Mouse (Mus musculus) B cell, adult 2 months (primary cell): Measurements from ENCODE around the gene Pcbd2.

Experiments used
- DNase-seq, 2 experiments: peaks; one replicate each; pipeline ENCODE4 v3.0.0; 2022

Pcbd2 gene

DNA sequence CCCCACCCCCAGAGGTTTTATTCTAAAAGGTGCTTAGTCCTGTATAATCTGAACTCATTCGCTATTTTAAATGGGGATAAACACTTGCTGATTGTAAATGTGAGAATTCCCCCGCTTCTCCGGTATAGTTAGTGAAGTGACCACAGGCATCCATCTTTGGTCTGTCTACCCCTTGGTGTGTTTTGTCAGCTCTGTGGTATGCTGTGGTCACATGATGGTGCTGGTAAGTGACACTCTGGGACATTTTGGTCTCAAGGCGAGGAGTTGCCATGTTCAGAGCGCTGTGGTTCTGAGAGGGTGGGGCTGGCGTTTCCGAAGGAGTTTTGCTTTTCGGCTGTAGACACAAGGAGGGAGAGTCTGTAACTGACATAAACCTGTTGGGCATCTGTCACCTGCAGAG is 10.7 kb downstream of the Pcbd2 start:
- DNase-seq: no peak

DNA sequence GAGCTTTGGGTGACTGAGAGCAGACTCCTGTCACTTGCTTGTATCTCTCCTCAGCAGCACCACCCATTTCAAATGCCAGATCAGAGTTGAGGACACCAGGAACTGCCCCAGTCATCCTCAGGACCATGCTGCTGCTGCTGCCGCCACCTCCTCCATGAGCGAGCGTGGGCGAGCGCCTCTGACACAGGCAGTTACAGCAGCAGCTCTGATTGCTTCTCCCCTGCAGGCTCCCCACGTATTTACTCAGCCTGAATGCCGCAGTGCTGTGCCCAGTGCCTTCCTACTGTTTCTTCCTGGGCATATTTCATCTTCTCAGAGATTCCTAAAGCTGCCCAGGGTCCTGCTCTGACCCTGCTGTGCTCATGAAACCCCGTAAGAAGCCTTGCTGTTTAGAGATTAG is 15.1 kb downstream of the Pcbd2 start:
- no peak for DNase-seq

DNA sequence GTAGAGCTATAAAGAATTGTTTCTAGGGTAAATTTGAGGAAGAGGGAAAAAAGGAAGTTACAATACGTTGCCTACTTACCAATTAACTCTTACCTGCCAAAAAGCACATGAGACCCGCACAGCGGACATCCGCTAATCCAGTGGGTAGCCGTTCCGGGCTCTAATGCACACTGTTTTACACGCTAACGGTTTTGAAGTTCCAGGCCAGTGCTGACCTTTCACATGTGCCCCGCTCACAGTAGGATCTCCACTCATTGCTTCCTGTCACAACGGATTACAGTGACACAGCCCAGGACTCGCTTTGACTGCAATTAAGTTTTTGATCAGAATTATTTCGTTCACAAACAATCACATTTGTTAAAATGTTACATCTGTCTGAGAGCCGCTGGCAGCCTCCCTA is 27.2 kb downstream of the Pcbd2 start:
- DNase-seq: no peak

DNA sequence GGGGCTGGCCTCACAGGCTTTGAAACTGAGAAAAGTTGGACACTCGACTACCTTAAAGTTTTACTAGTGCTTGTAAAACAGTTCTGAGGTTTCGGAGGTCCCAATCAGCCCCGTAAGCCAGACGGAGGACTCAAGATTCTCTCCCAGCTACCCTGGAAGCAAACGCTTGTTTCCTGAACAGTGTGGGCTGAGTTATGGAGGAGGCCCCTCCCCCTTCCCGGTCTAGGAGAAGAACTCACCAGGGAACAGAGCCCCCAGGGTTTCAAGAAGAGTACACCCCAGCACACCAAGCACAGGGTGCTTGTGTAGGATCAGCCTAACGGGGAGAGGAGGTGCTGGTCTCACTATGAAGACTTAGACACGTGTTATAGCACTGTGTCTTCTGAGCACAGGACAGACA is 29.6 kb downstream of the Pcbd2 start:
- no peak for DNase-seq

DNA sequence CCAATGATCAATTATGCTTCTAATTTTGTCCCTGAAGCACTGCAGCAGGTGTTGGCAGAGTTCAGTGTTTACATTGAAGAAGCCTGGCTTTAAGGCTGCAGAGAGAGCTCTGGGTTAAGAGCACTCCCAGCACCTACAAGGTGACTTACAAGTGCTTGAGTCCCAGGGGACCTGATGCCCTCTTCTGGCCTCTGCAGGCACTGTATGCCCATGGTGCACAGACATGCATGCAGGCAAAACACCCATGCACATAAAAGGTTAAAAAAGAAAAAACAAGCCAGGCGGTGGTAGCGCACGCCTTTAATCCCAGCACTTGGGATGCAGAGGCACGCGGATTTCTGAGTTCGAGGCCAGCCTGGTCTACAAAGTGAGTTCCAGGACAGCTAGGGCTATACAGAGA is 30.5 kb downstream of the Pcbd2 start:
- peak; percentile 39 to 45 for DNase-seq

DNA sequence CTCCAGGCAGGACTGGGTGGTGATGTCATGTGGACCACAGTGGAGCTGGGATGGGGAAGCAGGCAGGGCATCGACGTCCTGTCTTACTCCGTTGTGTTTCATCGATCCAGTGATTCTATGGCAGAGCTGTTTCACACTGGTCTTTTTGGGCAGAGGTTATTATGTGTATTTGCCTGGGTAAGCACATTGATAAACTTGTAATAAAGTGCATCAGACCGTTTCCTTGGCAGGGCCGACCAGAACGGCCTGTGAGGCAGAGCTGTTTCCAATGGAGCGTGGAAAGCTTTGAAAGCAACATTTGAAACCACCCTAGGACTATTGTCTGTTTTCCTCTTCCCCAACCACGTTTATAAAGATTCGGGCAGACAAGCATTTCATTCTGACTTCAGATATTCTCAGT is 33.4 kb downstream of the Pcbd2 start:
- DNase-seq: no peak

DNA sequence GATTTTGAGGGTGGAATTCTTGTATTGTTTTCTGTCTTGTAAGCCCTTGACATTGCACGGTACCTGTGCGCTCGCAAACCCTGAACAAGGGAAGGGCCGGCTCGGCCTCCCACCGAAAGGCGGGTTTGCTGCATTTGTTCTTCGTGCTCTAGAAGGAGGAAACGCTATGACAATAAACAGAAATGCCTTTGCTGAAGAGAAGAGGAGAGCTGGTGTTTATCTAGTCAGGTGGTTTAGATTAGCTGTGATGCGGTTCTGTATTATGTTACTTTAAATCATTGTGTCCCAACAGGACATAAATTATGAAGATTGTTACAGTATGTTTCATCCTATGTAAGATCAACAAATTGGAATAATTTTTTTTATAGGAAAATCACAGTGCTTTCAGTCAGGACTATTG is 34.3 kb downstream of the Pcbd2 start:
- DNase-seq: no peak

DNA sequence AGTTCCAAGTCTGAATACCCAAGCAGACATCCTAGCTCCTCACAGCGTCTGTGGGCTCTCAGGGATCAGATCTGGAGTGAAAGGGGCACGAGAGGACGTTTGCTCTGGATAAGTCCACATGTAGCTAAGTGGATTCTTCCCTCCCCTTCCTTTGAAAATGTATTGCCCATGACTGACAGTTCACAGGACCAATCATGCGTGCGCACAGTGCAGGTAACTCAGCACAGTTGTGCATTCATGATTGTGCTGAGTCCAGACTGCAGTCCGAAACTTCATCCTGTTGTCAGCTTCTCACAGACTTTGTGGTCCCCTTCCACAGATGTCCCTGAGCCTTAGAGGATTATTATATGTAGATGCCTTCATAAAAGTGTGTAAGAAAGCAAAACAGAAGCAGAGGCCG is 47.2 kb downstream of the Pcbd2 start:
- no peak for DNase-seq

DNA sequence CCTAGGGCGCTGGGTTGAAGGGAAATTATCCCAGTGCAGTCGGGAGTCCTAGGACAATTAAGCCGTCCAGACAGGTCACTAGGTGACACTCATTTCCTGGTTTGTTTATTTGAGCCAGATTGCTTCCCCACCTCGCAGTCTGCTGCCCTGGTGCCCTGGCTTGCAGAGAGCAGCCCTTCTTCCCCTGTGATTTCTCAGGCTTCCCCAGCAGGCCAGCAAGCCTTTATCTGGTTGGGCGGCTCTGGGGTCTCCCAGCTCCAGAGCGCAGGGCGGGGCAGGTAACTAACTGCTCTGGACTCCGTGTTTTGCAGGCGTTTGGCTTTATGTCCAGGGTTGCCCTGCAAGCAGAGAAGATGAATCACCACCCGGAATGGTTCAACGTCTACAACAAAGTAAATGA is 47.9 kb downstream of the Pcbd2 start:
- no peak for DNase-seq

DNA sequence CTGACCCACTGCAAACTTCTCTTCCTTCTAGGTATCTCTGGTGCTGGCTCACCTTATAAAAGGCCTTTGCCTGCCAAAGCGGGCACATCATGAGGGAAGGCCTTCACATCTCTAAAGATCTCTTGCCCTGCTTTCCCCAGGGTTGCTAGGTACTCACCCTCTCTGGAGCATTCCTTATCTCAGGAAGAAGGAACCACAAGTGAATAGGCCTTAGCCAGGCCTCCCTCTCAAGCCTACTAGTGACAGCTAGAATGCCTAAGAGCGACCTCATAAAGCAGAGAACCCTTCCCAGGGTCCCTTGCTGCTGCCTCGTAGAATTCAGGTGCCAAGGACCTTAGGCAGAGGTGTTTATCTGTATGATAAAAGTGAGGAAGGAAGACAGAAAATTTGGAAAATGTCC is 57.1 kb downstream of the Pcbd2 start, which contains the start of gene Catsper3:
Gene Catsper3, plus strand, starts transcription at position 301 of the 400 bp plus-strand sequence.
- DNase-seq: no peak

DNA sequence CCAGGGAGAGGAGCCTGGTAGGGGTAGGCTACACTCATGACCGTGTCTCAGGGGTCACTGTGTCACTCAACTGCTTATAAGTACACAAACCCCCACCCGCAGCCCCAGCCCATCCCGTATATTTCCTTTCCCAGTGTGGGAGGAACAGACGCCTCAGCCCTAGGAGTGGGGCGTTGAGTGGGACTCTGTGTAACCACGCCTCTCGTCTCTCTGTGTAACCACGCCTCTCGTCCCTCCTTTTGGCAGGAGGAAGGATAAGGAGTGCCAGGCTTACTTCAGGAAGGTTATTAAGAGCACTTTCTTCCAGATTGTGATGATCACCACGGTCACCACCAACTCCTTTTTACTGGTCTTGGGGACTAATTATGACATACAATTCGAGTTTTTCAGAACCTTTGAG is 59.0 kb downstream of the Pcbd2 start:
- DNase-seq: no peak

DNA sequence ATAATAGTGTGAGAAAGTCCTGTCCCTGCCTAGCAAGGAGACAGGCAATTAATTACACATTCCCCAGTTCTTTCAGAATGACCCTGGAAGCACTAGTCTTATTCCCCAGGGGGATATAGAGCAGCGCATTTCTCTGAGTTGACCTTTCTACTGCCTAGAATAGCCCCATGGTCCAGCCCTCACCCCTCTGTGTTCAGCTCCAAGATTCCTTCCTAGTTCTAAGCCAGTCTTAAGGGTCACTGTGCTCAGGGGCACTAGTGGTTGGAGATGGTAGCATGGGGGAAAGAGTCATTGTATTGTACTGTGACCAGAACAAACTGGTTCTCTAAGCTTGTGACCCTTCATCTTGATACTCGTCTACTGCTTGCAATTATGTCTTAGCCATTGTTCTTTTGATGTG is 74.1 kb downstream of the Pcbd2 start:
- no peak for DNase-seq

DNA sequence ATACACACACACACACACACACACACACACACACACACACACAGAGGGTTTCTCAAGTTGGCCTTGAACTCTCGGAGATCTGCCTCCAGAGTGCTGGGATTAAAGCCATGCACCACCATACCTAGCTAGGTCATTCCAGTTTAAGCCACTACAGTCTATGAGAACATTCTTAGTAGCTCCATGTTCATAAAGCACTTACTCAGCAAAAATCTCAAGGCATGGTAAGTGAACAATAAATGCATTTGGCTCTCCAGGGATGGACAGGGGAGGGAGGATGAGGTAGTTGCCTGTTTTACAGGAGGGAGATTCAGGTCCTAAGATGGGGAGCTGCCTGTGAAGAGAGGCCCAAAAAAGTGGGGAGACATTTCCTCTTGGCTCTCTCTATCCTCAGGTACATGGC is 76.8 kb downstream of the Pcbd2 start:
- DNase-seq: no peak

DNA sequence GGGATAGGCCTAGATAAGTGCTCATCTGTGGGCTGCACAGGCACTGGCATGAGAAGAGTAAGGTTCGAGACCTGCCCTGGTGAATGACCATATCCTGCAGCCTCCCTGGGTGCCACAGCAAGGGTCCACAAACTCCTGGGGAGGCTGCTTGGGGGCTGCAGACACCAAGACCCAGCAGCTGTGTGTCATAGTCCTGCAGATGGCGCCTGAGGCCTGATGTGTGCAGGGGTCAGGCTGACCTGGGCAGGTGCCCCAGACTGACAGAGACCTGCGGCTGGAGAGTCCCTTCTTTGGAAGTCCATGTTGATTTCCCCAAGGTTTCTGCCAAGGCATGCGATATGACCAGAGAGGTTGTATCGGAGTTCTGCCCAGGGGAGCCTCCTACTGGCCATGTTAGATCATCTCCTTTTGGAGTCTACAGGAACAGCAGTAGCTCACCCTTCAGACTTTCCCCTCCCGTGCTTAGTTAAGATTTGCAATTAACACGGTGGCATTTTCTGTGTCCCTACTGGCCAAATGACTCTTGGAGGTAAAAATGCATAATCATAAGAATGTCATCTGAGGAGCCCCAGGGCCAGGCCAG is 82.0 kb downstream of the Pcbd2 start:
- no peak for DNase-seq

DNA sequence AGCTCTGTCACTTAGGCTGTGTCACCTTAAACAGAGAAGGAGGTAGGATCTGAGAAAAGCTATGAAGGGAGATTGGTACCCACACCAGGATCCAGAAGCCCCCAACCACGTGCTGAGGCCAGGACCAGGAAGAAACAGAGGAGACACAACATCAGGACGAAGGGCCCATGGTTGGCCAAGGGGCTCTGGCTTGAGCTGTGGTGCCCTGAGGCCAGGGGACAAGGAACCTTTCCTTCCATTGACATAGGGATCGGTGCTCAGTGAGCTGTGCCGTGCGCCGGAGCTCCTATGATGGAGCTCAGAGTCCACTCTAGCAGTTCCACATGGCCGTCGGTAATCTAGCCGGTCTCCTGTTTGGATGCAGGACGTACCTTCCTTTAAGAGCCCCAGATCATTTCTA is 82.5 kb downstream of the Pcbd2 start:
- no peak for DNase-seq

DNA sequence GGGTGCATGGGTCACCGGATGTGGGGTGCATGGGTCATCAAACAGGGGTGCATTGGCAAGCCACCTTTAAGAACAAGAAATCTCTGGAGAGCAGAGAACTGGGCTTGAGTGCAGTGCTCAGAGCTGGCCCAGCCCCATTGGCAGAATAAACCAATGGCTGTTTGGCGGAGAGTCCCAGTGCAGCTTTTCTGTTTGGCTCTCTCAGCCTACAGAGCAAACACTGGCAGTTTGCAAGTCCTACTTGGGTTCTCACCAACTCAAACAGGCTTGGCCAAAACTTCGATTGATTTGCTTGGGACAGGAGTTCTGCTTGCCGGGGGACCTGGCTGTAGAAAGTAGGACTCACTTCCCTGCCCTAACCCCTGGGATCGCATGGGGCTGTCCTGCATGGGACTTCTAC is 83.8 kb downstream of the Pcbd2 start:
- DNase-seq: no peak

DNA sequence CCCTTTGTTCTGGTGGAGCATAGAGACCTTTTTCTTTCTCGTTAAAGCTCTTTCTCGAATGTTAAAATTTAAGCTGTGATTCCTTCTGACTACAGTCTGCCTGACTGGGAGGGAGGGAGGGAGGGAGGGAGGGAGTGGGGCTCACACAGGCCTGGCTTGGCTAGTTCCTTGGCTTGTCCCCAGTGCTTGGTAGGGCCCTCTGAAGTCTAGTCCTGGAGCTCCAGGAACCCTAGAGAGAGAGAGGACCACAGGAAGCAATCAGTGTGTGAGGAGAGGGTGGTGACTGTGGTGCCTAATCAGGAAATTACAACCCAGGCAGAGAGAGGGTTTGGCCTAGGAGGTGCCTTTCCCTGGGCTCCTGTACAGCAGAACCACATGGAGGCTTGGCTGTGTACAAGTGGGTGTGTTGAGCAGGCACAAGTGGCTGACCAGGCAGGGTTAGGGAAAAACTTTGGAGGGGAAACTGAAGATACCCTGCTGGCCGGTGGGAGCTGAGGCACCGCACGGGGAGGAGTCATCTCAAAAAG is 86.4 kb downstream of the Pcbd2 start:
- no peak for DNase-seq

DNA sequence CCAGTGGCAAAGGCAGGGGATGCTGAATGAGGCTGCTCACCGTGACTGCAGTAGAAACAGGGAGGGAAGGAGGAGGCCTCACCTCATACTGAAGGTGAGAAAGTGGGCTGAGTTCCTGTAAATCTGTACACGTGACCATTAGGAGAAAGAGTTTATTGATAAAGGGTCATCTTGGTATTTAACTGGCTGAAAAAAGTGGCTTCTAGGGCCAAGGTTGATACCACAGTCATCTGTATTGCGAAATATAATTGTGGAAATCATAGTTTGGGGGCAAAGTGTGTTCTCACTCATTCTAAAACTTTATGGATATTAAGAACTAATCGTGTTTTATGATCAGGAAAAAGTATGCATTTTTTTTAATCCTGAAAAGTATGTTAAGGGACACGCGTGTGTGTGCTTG is 87.7 kb downstream of the Pcbd2 start:
- DNase-seq: no peak

DNA sequence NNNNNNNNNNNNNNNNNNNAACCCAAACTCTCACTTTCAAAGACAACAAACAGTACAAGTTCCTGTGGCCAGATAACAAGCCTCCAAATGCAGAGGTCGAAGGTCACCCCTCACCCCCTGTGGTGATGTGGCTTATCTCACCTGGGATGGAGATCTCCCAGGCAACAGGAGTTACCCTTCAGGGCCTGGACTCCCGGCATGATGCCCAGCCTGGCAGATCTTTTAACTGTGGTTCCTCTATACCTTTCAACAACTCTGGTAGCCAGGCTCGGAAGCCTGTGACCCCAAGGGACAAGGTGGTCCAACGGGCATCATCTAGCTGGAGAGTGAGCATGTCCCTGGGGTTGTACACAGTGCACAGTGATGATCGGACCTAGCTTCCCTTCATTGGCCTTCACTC is 95.3 kb downstream of the Pcbd2 start:
- DNase-seq: no peak

DNA sequence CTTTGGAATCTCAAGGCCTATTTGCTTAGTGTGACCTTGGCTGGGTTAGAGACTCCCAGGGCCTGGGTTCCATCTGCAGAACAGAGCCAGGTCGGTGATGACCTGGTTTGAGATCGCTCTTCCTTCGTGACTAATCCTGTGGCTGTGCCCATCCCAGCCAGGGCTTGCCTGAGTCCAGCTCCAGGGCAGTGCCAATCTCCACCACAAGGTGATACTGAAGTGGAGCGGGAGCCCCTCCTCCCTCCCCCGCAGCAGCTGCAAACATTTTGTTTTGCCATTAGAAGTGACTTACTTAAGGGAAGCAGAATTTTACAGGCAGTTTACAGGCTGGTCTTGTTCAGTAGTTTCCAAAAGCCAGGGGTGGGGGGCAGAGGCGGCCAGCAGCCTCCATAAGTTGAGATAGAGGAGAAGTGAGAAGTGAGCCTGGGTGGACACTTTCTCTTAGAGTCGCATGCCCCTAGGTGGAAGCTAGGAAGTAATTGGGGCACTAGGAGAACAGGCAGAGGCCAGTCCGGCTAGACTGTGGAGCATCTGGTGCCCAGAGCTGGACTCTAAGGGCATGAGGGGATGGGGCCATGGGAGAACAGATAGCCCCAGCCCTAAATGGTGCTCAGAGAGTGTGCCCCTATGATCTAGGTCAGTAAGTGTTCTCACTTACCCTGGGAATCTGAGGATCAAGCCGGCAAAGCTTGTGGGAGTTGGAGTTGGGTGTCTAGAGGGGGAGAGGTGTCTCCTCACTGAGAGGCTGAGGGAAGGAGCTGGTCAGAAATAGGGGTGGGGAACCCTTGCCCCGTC is 97.2 kb downstream of the Pcbd2 start:
- DNase-seq: no peak

DNA sequence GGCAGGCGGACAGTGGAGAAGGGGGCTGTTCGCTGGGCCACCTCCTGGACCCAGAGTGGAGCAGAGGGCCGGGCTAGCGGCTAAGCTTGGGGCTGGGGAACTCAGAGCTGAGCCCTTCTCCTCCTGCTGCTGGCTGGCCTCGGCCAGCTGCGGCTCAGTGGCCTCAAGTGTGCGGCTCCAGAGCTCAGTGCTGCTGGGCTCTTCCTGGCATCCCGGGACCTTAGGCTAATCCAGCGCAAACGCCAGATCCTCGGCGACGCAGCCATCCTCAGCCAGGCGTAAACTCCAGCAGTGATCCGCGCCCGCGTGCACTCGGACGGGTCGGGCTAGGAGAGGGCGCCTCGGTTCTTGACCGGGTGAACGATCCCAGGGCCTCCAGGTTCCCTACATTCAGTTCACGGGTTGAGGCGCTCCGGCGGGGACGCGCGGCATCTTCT is 98.1 kb downstream of the Pcbd2 start:
- no peak for DNase-seq

DNA sequence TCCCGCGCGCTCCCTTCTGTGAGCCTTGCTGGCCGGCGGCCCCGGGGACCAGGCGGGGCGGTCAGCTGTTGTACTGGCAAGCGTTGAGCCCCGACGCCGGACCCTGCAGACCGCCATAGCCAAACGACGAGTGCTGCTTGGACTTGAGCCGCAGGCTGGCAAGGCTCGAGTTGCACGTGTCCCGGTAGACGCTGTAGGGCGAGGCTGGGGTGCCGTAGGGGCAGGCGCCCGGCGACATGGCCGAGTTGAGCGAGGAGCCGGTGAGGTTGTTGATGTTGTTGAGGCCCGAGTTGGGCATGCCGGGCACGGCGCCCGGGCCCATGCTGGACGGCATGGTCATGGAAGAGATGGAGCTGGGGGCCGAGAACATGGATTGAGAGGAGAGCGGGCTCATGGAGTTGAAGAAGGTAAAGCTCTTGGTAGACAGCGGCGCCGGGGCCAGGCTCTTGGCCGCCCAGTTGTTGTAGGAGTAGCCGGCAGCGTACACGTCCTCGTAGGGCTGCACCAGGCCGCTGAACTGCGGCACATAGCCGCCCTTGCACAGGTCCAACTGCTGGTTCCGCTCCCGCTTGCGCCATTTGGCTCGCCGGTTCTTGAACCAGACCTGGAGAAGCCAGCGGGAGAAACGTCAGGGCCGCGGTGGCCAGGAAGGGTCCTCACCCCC is 99.0 kb downstream of the Pcbd2 start:
- DNase-seq: no peak
